Mouse (Mus musculus) splenic B cell, adult 2 months (primary cell): ENCODE data around the gene Dpysl5.

Experiments used
- DNase-seq: peaks from one replicate; pipeline ENCODE4 v3.0.0-alpha.2; 2011; ENCODE audit warnings: low read depth, low spot score
- H3K27me3 ChIP-seq: 2 replicates; pipeline ENCODE4 v1.6.1; 2012; ENCODE audit warnings: mild to moderate bottlenecking, low read length, moderate library complexity, mixed read lengths; ENCODE audit not compliant: control insufficient read depth, poor library complexity, insufficient read depth, severe bottlenecking
- H3K36me3 ChIP-seq: 2 replicates; pipeline ENCODE4 v1.6.1; 2012; ENCODE audit warnings: mild to moderate bottlenecking, low read length, moderate library complexity, mixed read lengths; ENCODE audit not compliant: control insufficient read depth, poor library complexity, insufficient read depth, severe bottlenecking

Gene Dpysl5

DNA sequence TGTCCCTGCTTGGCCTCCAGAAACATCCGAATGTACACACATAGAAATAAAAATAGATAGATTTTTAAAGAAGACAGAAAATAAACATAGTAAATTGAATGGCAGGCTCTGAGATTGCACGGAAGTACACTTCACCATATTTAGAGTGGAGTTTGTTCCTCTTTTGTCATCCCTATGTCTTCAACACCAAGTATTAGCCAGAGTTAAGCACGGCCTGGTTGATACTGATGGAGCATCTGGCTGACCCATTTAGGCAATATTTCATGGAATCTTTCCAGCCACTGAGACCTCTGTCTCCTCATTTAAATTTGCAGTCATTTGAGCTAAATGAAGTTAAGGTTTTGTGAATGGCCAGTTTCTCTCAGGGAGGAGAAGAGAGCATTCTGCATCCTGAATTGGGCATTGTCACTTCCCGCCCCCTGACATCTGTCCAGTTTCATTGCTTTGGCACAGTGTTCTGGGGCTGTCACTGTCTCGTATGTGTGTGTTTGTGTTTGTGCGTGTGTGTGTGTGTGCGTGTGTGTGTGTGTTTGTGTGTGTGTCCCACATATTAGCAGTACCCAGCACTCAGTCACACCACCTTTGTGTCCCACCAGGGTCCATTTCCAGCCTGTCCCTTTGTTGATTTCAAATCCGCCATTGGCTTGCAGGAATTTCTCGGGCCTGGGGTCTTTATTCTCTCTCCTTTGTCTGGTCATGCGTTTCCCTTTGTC is 6.8 kb downstream of the Dpysl5 start:
- no peaks in the 10 kb centered on the region for H3K36me3 ChIP-seq
- no peaks in the 10 kb centered on the region for H3K27me3 ChIP-seq
- no peak for DNase-seq

DNA sequence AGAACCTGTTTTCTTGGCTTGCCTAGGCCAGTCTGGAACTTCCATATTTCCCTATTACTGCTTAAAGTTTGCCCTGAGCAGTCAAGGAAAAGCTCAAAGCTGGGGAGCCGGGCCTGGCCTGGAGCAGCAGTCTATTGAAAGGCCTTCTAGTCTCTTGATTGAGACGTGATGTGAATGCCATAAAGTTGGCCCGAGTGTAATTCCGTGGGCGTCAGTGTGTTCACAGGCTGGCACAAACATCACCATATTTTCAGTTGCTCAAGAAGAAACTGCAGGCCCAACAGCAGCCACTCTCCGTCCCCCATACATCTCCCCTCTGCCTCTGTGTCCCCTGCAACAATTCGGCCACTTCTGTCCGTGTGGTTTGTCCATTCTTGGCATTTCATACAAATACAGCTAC is 10.6 kb downstream of the Dpysl5 start:
- DNase-seq: no peak
- no peaks in the 10 kb centered on the region for H3K36me3 ChIP-seq
- no peaks in the 10 kb centered on the region for H3K27me3 ChIP-seq

DNA sequence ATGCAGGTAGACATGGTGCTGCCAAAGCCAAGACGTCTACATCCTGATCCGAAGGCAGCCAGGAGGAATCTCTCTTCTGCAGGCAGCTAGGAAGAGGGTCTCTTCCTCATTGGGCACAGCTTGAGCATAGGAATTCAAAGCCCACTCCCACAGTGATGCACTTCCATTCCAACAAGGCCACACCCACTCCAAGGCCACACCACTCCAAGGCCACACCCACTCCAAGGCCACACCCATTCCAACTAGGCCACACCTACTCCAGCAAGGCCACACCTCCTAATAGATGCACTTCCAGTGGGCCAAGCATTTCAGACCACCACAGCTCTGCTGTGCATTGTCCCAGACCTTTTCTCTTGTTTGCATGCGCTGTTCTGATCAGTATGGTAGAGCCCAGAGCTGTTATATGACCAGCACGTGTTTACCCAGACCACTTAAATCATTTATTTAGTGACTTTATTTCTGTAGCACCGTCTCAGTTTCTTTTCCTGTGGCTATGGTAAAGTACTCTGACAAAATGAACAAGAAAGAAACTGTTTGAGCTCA is 14.9 kb downstream of the Dpysl5 start:
- no peaks in the 10 kb centered on the region for H3K36me3 ChIP-seq
- no peak for DNase-seq
- H3K27me3 ChIP-seq: no peaks in the 10 kb centered on the region

DNA sequence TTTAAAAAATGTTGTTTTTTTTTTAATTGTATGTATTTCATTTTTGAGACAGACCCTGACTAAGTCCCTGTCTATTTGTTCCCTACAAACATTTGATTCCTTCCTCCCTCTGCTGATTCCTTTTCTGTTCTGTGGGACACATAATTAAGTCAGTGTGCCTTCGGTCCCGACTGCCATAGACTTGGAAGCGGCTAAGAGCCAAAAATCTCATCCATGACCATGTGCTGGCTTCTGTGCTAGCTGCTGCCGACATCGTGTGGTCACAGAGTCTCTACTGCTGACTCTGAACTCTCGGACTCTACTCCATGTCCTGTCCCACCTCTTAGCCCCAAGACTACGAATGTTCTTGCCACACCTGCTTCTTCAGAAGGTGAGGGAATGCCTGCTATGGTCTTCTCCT is 21.1 kb downstream of the Dpysl5 start:
- Histone ChIP-seq H3K36me3 (no peaks in the 10 kb centered on the region), H3K27me3 (no peaks in the 10 kb centered on the region)
- no peak for DNase-seq

DNA sequence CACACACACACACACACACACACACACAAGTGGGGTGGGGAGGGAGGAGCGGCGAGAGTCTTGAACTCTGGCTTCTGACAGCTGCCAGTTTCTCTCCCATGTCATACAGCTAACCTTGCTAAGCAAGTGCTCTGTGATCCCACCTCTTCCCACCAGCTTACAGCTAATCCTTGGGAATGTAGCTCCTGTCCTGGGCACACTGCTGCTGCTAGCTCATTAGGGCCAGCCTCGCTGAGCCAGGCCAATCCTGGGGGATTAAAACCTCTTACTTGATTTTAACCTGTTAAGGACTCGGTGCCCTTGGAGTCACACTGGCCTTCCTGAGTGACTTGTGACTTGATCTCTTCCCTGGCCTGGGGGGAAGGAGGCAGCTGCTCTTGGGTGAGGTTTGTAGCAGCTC is 23.3 kb downstream of the Dpysl5 start:
- no peak for DNase-seq
- H3K27me3 ChIP-seq: no peaks in the 10 kb centered on the region
- H3K36me3 ChIP-seq: no peaks in the 10 kb centered on the region

DNA sequence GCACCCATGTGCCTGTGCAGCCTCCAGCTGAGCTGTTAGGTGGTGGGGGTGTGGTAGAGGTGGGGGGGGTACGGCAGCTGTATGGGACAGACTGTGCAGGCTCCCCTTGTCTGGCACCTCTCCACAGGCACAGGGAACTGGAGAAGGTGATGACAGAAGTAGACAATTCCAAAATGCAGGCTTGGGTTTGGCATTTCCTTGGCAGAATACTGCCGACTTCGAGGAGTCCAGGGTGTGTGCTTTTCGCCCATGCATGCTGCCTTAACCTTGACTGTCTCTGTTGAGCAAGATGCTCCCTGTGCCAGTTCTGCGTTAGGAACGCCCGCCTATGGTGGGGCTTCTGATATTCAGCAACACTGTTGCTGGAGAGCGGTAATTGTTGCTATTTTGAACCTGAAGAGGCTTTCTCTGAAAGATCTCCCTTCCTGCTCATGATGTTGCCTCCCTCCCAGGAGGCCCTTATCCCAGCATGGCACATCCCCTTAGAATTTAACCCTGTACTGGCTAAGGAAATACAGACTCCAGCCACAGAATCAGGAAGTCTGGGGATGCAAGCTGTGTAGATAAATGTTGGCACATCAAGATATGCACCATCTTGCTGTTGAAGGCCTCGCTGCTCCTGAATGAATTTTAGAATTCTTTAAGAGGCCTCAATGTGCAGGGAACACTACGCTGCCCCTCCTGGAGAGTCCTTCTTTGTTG is 26.9 kb downstream of the Dpysl5 start:
- no peaks in the 10 kb centered on the region for H3K27me3 ChIP-seq
- DNase-seq: no peak
- no peaks in the 10 kb centered on the region for H3K36me3 ChIP-seq

DNA sequence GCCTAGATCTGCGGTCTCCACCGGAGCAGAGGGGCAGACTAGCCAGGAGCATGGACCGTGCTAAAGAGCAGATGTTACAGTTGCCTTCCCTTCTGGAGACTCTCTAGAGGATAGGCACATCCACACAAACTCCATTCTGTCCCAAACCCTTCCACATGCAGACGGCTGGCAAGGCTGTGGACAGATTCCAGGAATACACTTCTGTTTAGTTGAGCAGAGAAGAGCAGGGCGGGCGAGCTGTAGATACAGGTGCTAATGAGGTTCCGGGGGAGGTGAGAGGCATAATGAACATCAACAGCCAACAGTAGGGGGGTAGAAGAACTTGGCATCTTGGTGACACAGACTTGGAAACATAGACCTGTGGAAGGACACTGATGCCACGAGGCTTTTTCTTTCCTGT is 28.2 kb downstream of the Dpysl5 start:
- H3K27me3 ChIP-seq: no peaks in the 10 kb centered on the region
- no peak for DNase-seq

DNA sequence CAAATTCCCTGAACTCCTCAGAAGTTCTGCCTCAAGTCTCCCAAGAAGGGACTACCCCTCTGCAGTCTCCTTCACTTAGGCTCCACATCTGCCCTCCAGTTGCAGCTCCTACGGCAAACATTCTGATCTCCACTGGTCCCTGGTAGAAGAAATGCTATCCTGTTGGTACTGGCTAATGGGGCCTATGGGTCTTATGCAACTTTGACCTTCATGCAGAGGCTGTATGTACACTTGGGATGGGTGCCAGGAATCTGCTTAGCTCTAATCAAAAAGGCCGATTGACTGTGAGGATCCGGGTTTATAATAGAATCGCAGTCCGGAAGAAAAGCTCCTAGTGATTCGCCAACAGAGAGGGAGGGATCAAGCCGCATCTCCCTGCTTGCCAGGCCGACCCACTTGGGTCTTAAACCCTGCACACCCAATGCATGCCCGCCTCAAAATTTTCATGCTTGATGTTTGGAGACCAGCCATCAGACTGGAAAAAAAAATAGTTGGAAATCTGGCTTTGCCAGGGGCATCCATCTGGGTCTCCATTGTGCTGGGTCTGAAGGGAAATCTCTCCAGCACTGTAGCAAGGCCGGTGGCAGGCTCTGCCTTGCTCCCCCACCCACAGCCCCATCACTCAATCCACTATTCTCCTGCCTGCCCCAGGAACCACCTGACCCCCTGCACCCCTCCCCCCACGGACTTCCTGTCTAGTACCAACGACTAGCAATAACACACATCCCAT is 38.4 kb downstream of the Dpysl5 start:
- no peaks in the 10 kb centered on the region for H3K27me3 ChIP-seq
- H3K36me3 ChIP-seq: no peaks in the 10 kb centered on the region
- DNase-seq: no peak

More for the DNA sequence above, 28.2 kb downstream of the Dpysl5 start:
- H3K36me3 ChIP-seq: no peaks in the 10 kb centered on the region

DNA sequence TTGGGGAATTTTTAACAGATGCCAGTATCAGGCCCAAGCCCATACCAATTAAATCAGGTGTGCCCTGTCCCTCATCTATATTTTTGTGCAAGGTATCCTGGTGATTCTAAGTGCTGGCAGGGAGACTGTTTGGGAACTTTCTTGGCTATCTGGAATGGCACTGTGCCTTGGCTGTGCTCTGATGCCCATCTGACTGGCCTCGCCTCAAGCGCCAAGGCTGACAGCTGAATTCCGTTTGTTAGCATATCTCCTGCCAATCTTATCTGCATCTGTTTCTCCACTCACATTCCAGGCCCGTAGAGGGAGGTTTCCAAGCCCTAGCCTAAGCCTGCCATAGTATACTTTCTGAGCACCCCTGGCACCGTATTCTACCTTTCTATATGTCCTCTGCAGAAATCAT is 39.7 kb downstream of the Dpysl5 start:
- DNase-seq: no peak

DNA sequence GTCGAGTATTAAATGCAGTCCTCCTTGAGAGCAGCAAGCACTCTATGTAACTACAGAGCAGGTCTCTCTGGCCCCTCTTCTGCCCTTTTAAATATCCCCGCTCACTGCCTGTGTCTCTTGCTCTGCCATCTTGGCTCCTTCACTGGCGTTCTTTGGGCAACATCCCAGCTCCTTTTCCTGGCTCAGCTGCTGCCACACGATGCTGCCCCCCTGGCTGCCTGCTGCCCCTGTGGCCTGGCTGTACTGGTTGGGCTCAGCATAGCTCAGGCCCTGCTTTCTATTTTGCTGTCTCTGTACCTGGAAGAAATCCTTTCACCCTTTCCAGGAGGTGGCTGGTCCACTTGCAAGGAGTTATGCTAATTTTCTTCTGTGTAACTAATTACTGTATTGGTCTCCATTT is 41.8 kb downstream of the Dpysl5 start:
- no peaks in the 10 kb centered on the region for H3K27me3 ChIP-seq
- H3K36me3 ChIP-seq: no peaks in the 10 kb centered on the region
- DNase-seq: no peak

More for the DNA sequence above, 39.7 kb downstream of the Dpysl5 start:
- Histone ChIP-seq H3K36me3 (no peaks in the 10 kb centered on the region), H3K27me3 (no peaks in the 10 kb centered on the region)

DNA sequence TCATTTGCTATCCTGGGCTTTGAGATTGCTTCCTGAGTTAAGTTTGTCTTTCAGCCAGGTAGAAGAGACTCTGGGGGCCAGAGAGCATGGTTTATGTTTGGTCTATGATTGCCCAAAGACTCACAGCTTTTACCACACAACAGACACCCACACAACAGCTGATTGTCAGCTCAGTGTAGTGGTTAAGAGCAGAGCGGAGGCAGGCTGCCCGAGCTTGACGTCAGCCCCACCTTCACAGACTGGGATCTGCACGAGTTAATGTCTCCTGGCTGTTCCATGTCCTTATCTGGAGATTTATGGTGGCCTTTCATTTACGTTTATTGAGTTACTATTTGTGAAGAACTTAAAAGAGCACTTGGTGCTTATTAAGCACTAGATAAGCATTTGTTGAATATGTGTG is 43.9 kb downstream of the Dpysl5 start:
- Histone ChIP-seq H3K36me3 (no peaks in the 10 kb centered on the region), H3K27me3 (no peaks in the 10 kb centered on the region)
- no peak for DNase-seq

DNA sequence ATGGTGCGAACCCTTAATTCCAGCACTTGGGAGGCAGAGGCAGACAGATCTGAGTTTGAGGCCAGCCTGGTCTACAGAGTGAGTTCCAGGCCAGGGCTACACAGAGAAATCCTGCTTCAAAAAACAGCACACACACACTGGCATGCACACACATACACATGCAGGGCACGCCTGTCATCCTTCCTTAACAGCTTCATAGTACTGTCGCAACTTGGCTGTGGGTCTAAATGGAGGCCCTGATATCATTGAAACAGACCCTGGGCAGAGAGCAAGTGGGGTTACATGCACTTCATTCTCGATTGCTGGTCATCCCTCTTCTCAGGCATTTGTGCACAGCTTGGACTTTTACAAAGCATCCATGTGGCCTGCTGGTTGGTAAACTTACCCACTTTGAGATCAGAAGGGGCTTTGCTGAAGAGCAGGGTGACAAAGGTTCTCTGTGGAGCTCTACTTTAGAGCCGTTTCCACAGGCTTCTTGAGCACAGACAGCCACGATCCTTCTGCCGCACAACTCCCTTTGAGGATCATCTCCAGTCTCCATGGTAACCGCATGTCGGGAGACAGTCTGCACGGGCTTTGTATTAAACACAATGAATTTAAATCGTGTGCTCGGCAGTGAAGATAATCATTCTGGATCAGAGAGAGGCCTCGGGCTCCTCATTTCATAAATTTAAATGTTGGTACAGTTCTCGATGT is 51.6 kb downstream of the Dpysl5 start:
- Histone ChIP-seq H3K36me3 (no peaks in the 10 kb centered on the region), H3K27me3 (no peaks in the 10 kb centered on the region)
- DNase-seq: no peak

DNA sequence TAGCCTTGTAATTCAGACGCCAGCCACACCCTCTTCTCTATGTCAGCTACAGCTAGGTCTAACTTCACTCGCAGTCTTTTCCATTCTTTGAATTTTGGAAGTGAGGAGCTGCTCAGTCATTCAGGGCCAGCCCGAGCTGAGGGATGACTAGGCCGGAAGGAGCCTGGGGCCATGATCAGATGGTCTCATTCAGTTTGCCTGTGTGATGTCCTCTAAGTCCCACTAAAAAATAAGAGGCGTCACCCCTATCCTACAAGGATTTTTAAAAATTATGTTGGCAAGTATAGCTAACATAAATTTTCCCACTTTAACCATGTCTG is 52.1 kb downstream of the Dpysl5 start:
- DNase-seq: no peak
- no peaks in the 10 kb centered on the region for H3K36me3 ChIP-seq
- no peaks in the 10 kb centered on the region for H3K27me3 ChIP-seq

DNA sequence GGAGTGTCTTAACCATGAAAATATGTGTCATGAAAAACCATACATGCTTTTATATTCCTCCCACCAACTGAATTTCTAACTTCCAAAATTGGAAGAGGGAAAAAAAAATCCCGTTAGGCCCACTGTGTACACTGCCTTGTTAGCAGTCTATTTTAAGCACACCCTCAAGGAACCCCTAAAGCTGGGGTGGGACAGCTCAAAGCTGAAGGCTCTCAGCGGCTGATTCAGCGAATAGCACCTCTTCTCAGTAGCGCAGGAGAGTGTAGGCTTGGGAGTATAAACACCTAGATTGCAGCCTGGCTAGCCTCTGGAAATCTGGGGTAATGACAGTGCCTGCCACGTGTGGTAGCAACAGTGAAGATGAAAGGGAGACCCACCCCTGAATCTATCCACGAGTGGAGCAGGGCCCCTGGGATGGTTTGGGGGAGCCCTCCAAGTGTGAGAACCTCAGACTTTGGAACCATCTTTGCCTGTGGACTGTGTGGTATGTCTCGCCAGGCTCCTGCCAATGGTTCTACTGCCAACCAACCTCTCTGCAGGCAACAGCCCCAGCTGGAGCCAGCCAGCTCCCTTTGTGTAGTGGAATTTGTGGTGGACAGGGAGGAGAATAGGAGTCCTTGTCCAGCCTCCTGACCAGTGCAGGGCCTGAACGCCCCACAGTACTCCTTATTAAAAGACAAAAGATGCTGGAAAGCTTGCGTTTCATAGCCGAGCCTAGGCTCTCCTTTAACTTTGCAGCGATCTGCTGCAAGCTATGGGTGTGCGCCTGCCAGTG is 54.4 kb downstream of the Dpysl5 start:
- Histone ChIP-seq H3K36me3 (no peaks in the 10 kb centered on the region), H3K27me3 (no peaks in the 10 kb centered on the region)
- no peak for DNase-seq
